ENCODE assay signal across 9 mouse cellular contexts in genomic region chr15:6710341-6710740, GRCm38 (mm10). TPM values are rescaled to one million over a fixed set of nuclear protein-coding genes. Genes with fewer than 3 reads are reported as not detected.
DNase-seq lines count a peak whose midpoint lies in the region; ATAC-seq and TF ChIP-seq lines count a peak whose summit lies in the region.
"Had no signal": no experiment of that assay in that cellular context is flagged by ENCODE, and none has a peak within 500 bp of the region (broad histone marks: within the 10 kb centered on the region; RNA-seq: fewer than 3 reads in every experiment).

No protein-coding gene starts in this region.

- ATAC-seq in heart, postnatal 0 days (ENCODE audit: insufficient read depth, low read depth): no peak
- no peak for ATAC-seq in forebrain, postnatal 0 days
- no peak for ATAC-seq in liver, postnatal 0 days
- no peak for ATAC-seq in erythroid progenitor cell, adult 5-6 weeks (replicated peaks; ENCODE audit: low FRiP score, poor library complexity, severe bottlenecking)

- WGBS in heart, postnatal 0 days: 74% methylated on average over 7 of the region's 7 CpGs
- 77% methylated on average over 7 of the region's 7 CpGs for WGBS in embryonic facial prominence, embryonic 10.5 days
- 71% methylated on average over 7 of the region's 7 CpGs for WGBS in forebrain, postnatal 0 days
- WGBS in liver, postnatal 0 days (ENCODE audit: insufficient replicate concordance): 60% methylated on average over 7 of the region's 7 CpGs

- no peaks in the 10 kb centered on the region for H3K27me3 ChIP-seq in heart, postnatal 0 days (ENCODE audit: control insufficient read depth, insufficient read depth, low read length)
- peaks cover 10% of the 10 kb centered on the region for H3K27me3 ChIP-seq in embryonic facial prominence, embryonic 10.5 days (replicated peaks; ENCODE audit: low read depth, poor library complexity, severe bottlenecking)
- no peaks in the 10 kb centered on the region for H3K27me3 ChIP-seq in forebrain, postnatal 0 days (ENCODE audit: insufficient read depth, low read length)
- no peaks in the 10 kb centered on the region for H3K27me3 ChIP-seq in liver, postnatal 0 days (ENCODE audit: insufficient read depth, low read length)

- H3K9me3 ChIP-seq in heart, postnatal 0 days (replicated peaks; ENCODE audit: control insufficient read depth, low read length): no peaks in the 10 kb centered on the region
- no peaks in the 10 kb centered on the region for H3K9me3 ChIP-seq in embryonic facial prominence, embryonic 10.5 days
- H3K9me3 ChIP-seq in forebrain, postnatal 0 days (ENCODE audit: low read length): no peaks in the 10 kb centered on the region
- H3K9me3 ChIP-seq in liver, postnatal 0 days (ENCODE audit: low read length): no peaks in the 10 kb centered on the region

- no peak for TF ChIP-seq CTCF in heart, postnatal 0 days (IDR thresholded peaks at IDR 0.05; ENCODE audit: low read depth)
- no peak for TF ChIP-seq CTCF in forebrain, postnatal 0 days (IDR thresholded peaks at IDR 0.05; ENCODE audit: low read depth)
- TF ChIP-seq CTCF in liver, postnatal 0 days (IDR thresholded peaks at IDR 0.05; ENCODE audit: low read depth): no peak

- TF ChIP-seq EP300 in heart, postnatal 0 days (IDR thresholded peaks at IDR 0.05; ENCODE audit: low read depth): no peak
- TF ChIP-seq EP300 in liver, postnatal 0 days (IDR thresholded peaks at IDR 0.05; ENCODE audit: low read depth): no peak

- no peaks in the 10 kb centered on the region for H3K36me3 ChIP-seq in heart, postnatal 0 days (replicated peaks; ENCODE audit: control insufficient read depth, insufficient read depth, low read length)
- no peaks in the 10 kb centered on the region for H3K36me3 ChIP-seq in embryonic facial prominence, embryonic 10.5 days (replicated peaks)
- H3K36me3 ChIP-seq in forebrain, postnatal 0 days (ENCODE audit: insufficient read depth): no peaks in the 10 kb centered on the region
- no peaks in the 10 kb centered on the region; the same call in 1 of the 2 replicates for H3K36me3 ChIP-seq in liver, postnatal 0 days (replicated peaks; ENCODE audit: insufficient read depth, low read length)

- no peak for DNase-seq in heart, postnatal 0 days (ENCODE audit: low spot score)
- no peak for DNase-seq in heart, adult 8-10 months (ENCODE audit: low spot score)
- DNase-seq in embryonic facial prominence, embryonic 10.5 days (ENCODE audit: low spot score): no peak
- no peak for DNase-seq in forebrain, postnatal 0 days
- no peak for DNase-seq in liver, postnatal 0 days
- DNase-seq in adrenal gland, postnatal 4 days (ENCODE audit: low spot score in 2 of 2): no peak
- no peak for DNase-seq in ovary, postnatal 14 days (ENCODE audit: low spot score)
- DNase-seq: heart, postnatal 14 days had no signal

- peaks cover 28% of the 10 kb centered on the region for H3K4me1 ChIP-seq in heart, postnatal 0 days (ENCODE audit: control insufficient read depth, insufficient read depth)
- H3K4me1 ChIP-seq in embryonic facial prominence, embryonic 10.5 days: peaks cover 42% of the 10 kb centered on the region
- peaks cover 11% of the 10 kb centered on the region; the same call in 1 of the 2 replicates for H3K4me1 ChIP-seq in forebrain, postnatal 0 days (ENCODE audit: insufficient read depth)
- H3K4me1 ChIP-seq in liver, postnatal 0 days (ENCODE audit: insufficient read depth): peaks cover 42% of the 10 kb centered on the region

- H3K4me2 ChIP-seq in heart, postnatal 0 days (ENCODE audit: low read depth, low read length): 0 out of 2 replicates have a peak overlapping the region, but pooled peaks have one; percentile 98
- peak overlapping the region; percentile 93; the same call in 1 of the 2 replicates for H3K4me2 ChIP-seq in forebrain, postnatal 0 days (ENCODE audit: low read depth)
- peak overlapping the region; percentile 83; the same call in 1 of the 2 replicates for H3K4me2 ChIP-seq in liver, postnatal 0 days (ENCODE audit: low read depth, low read length)

- no peak overlapping the region for H3K27ac ChIP-seq in heart, postnatal 0 days (ENCODE audit: low read depth)
- no peak overlapping the region for H3K27ac ChIP-seq in embryonic facial prominence, embryonic 10.5 days (replicated peaks)
- H3K27ac ChIP-seq in forebrain, postnatal 0 days (ENCODE audit: low read depth, low read length): no peak overlapping the region
- no peak overlapping the region for H3K27ac ChIP-seq in liver, postnatal 0 days (ENCODE audit: low read depth)

- H3K4me3 ChIP-seq in heart, postnatal 0 days (ENCODE audit: low read depth, low read length): no peak overlapping the region
- peak overlapping the region; percentile 94; the same call in 1 of the 2 replicates for H3K4me3 ChIP-seq in embryonic facial prominence, embryonic 10.5 days
- H3K4me3 ChIP-seq in forebrain, postnatal 0 days (ENCODE audit: low read depth, low read length): peak overlapping the region; percentile 98; the same call in 1 of the 2 replicates
- H3K4me3 ChIP-seq in liver, postnatal 0 days (ENCODE audit: low read depth, low read length): no peak overlapping the region

- H3K9ac ChIP-seq in heart, postnatal 0 days (replicated peaks; ENCODE audit: low read depth, low read length): no peak overlapping the region
- no peak overlapping the region for H3K9ac ChIP-seq in forebrain, postnatal 0 days
- H3K9ac ChIP-seq in liver, postnatal 0 days (replicated peaks): no peak overlapping the region

RNA-seq across cellular contexts. Expression of gene Rictor, which starts 2.2 kb away (rescaled TPM):
- 10.9 and 23.2 TPM in 2 replicates for total RNA-seq in heart, postnatal 0 days (2014; rRNA removed; ENCODE audit: low replicate concordance)
- 17.5 and 17.8 TPM in 2 replicates for polyA plus RNA-seq in heart, postnatal 0 days (2015; fragmentation: Nextera tagmentation; extraction: Ambion mirVana)
- total RNA-seq in heart, adult 8-10 months (2022): 10 to 100 TPM; 10.3 to 12.8 (median 11.7) TPM
- 35.4 and 35.8 TPM in 2 replicates for polyA plus RNA-seq in embryonic facial prominence, embryonic 10.5 days (2016; fragmentation: Nextera tagmentation; extraction: Ambion mirVana)
- 30.6 and 42.0 TPM in 2 replicates for total RNA-seq in forebrain, postnatal 0 days (2014; rRNA removed)
- polyA plus RNA-seq in forebrain, postnatal 0 days (2015; fragmentation: Nextera tagmentation; extraction: Ambion mirVana): 20.2 and 32.9 TPM in 2 replicates
- 12.7 and 13.2 TPM in 2 replicates for polyA plus RNA-seq in liver, postnatal 0 days (2015; fragmentation: Nextera tagmentation; extraction: Ambion mirVana)
- total RNA-seq in erythroid progenitor cell, adult 5-6 weeks (2015; ENCODE audit: low replicate concordance): 41.1 and 59.9 TPM in 2 replicates
- 59.8 and 66.1 TPM in 2 replicates for total RNA-seq in erythroid progenitor cell, adult 5-6 weeks (2017; ENCODE audit: low replicate concordance)
- 10 to 100 TPM; 34.3 to 36.0 TPM for total RNA-seq in adrenal gland, postnatal 4 days (2021)

Comparison
In these comparisons a context has a peak if more than half of its experiments do, and no peak if none do; other contexts are left out.
1. H3K4me3 ChIP-seq: peak in embryonic facial prominence, embryonic 10.5 days (single experiment) and forebrain, postnatal 0 days (single experiment); none in heart, postnatal 0 days (single experiment) and liver, postnatal 0 days (single experiment).
2. Peak in every context shown above with its lines, with median percentiles within 50 percentile points of each other: H3K4me2 ChIP-seq.